Mouse (Mus musculus) liver, embryonic 14.5 days (tissue): ENCODE measurements around the gene Lrrc74b. TPM values are rescaled to one million over a fixed set of nuclear protein-coding genes. Genes with fewer than 3 reads are reported as not detected.

ENCODE experiments used
- ATAC-seq: fragments of 200-750 bp; cut with Nextera tagmentation; 2 replicates; pipeline ENCODE4 v1.8.0; 2017; ENCODE audit warnings: moderate number of reproducible peaks, mild to moderate bottlenecking, moderate library complexity; ENCODE audit not compliant: insufficient read depth
- DNase-seq, 3 experiments: peaks; one replicate each; pipeline ENCODE4 v3.0.0-alpha.2; 2012 to 2013; ENCODE audit warnings: low read depth in 3 of 3, low spot score in 3 of 3
- H3K27ac ChIP-seq: fragments of 300-500 bp; sonication (generic); 2 replicates; pipeline ENCODE4 v1.5.1; 2014; ENCODE audit warnings: moderate library complexity, mild to moderate bottlenecking, control low read depth, inconsistent platforms
- H3K27me3 ChIP-seq: fragments of 300-500 bp; sonication (generic); 2 replicates; pipeline ENCODE4 v1.6.1; 2014; ENCODE audit warnings: mild to moderate bottlenecking, low read length, moderate library complexity; ENCODE audit not compliant: control insufficient read depth, insufficient read depth
- H3K36me3 ChIP-seq: fragments of 300-500 bp; sonication (generic); replicated peaks from 2 replicates; pipeline ENCODE4 v1.6.1; 2014; ENCODE audit warnings: low read depth; ENCODE audit not compliant: control insufficient read depth, insufficient read depth
- H3K4me1 ChIP-seq, 2 experiments: fragments of 200-500 bp in 1 of 2; fragments of 300-500 bp in 1 of 2; sonication (generic) in 1 of 2; replicated peaks; 2 replicates each; pipeline ENCODE4 v1.6.1; 2012 to 2014; ENCODE audit warnings: antibody characterized with exemption in 1 of 2, inconsistent platforms in 1 of 2, low read length in 1 of 2; ENCODE audit not compliant: control insufficient read depth in 2 of 2, insufficient read depth in 2 of 2
- H3K4me2 ChIP-seq: fragments of 300-500 bp; sonication (generic); 2 replicates; pipeline ENCODE4 v1.6.1; 2014; ENCODE audit warnings: low read depth, mild to moderate bottlenecking, control low read depth, moderate library complexity
- H3K4me3 ChIP-seq, 2 experiments: fragments of 200-500 bp in 1 of 2; fragments of 300-500 bp in 1 of 2; sonication (generic) in 1 of 2; 2 replicates each; pipeline ENCODE4 v1.5.1; 2012 to 2014; ENCODE audit warnings: low read depth in 2 of 2, low read length in 2 of 2, mild to moderate bottlenecking in 2 of 2, control low read depth in 1 of 2, inconsistent platforms in 1 of 2, moderate library complexity in 1 of 2; ENCODE audit not compliant: insufficient read depth in 1 of 2
- H3K9ac ChIP-seq: fragments of 300-500 bp; sonication (generic); replicated peaks from 2 replicates; pipeline ENCODE4 v1.6.1; 2014; ENCODE audit warnings: mild to moderate bottlenecking, control low read depth, moderate library complexity
- H3K9me3 ChIP-seq: fragments of 300-500 bp; sonication (generic); 2 replicates; pipeline ENCODE4 v1.6.1; 2016; ENCODE audit warnings: low read length, mixed read lengths; ENCODE audit not compliant: control insufficient read depth
- CTCF ChIP-seq: IDR thresholded peaks from 2 replicates; pipeline ENCODE4 v1.5.1; 2016; ENCODE audit warnings: antibody characterized with exemption, low read depth, control low read depth
- EP300 ChIP-seq: IDR thresholded peaks from 2 replicates; pipeline ENCODE4 v1.6.1; 2016; ENCODE audit warnings: antibody characterized with exemption, low read depth
- WGBS: fragments of 180-500 bp; shearing (Covaris S2); extraction: QIAGEN DNeasy Blood & Tissue Kit; methylation state at CpG from one replicate; pipeline ENCODE4 v1.1.7; 2014; ENCODE audit not compliant: insufficient replicate concordance; 5-methylcytosine and 5-hydroxymethylcytosine counted together
- polyA plus RNA-seq, 2 experiments: library from polyadenylated mRNA; depleted of rRNA in 1 of 2; stranded (reverse) in 1 of 2; unstranded in 1 of 2; fragments of >200 nt; fragmentation: Nextera tagmentation in 1 of 2; extraction: Ambion mirVana in 1 of 2; gene quantifications; 2 replicates each; pipeline versions ENCODE4 v1.2.1 to v1.2.3; 2012 to 2014

Gene Lrrc74b
- polyA plus RNA-seq, 2 experiments = 0.02 TPM; not detected in 1

- Histone ChIP-seq H3K9ac (no peak overlapping the region), H3K4me3 (no peak overlapping the region), H3K4me2 (no peak overlapping the region), H3K36me3 (no peaks in the 10 kb centered on the region), H3K9me3 (no peaks in the 10 kb centered on the region; the same call in 1 of the 2 replicates), H3K27me3 (no peaks in the 10 kb centered on the region), H3K27ac (no peak overlapping the region), H3K4me1 (no peaks in the 10 kb centered on the region)
- 79% methylated on average over 7 of the region's 7 CpGs for WGBS
- DNase-seq (no peak), ATAC-seq (no peak)
- TF ChIP-seq CTCF (no peak), EP300 (no peak)
These were observed 23.5 kb upstream of the Lrrc74b start for GRCm38 (mm10) chr16:17584555-17584954.

DNA sequence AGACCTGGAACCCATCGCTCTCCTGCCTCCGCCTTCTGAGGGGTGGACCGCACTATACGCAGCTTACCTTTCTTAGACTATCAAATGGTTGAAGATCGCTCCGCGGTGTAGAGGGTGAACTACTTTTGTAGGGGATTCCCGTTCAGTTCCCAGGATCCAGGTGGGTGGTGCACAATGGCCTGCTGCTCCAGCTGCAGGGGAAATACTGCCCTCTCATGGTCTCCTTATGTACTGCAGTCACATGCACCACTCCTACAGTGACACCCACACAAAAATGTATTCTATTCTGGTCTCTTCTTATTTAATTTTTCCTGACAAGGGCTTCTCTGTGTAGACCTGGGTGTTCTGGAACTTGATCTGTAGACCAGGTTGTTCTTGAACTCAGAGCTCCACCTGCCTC lies 22.0 kb upstream of the Lrrc74b start, which contains the start of gene Slc7a4:
Gene Slc7a4 (minus strand): TSS at position 151 of the 400 bp plus-strand sequence.
- Histone ChIP-seq H3K36me3 (no peaks in the 10 kb centered on the region), H3K4me3 (no peak within 1 kb of the TSS), H3K27ac (no peak within 1 kb of the TSS), H3K4me1 (no peaks in the 10 kb centered on the region), H3K27me3 (no peaks in the 10 kb centered on the region), H3K9me3 (no peaks in the 10 kb centered on the region; the same call in 1 of the 2 replicates), H3K4me2 (no peak within 1 kb of the TSS), H3K9ac (no peak within 1 kb of the TSS)
- peak in 1 of 3 experiments; percentile 17 for DNase-seq
- WGBS = 25% methylated on average over 8 of the region's 8 CpGs
- TF ChIP-seq CTCF (peak; percentile 84), EP300 (no peak)
- ATAC-seq = no peak

GRCm38 (mm10) chr16:17576825-17577215 lies 15.8 kb upstream of the Lrrc74b start:
- H3K36me3 ChIP-seq = no peaks in the 10 kb centered on the region
- H3K27ac ChIP-seq = no peak overlapping the region
- DNase-seq = no peak
- peak overlapping the region; percentile 68 for H3K4me2 ChIP-seq
- H3K27me3 ChIP-seq = peaks cover 8% of the 10 kb centered on the region
- H3K9me3 ChIP-seq = no peaks in the 10 kb centered on the region
- no peak overlapping the region for H3K9ac ChIP-seq
- no peak for TF ChIP-seq EP300
- no peak for TF ChIP-seq CTCF
- no peak for ATAC-seq
- H3K4me1 ChIP-seq = no peaks in the 10 kb centered on the region
- no peak overlapping the region; a peak in 1 of 4 replicates for H3K4me3 ChIP-seq
- WGBS = 26% methylated on average over 8 of the region's 8 CpGs

DNA sequence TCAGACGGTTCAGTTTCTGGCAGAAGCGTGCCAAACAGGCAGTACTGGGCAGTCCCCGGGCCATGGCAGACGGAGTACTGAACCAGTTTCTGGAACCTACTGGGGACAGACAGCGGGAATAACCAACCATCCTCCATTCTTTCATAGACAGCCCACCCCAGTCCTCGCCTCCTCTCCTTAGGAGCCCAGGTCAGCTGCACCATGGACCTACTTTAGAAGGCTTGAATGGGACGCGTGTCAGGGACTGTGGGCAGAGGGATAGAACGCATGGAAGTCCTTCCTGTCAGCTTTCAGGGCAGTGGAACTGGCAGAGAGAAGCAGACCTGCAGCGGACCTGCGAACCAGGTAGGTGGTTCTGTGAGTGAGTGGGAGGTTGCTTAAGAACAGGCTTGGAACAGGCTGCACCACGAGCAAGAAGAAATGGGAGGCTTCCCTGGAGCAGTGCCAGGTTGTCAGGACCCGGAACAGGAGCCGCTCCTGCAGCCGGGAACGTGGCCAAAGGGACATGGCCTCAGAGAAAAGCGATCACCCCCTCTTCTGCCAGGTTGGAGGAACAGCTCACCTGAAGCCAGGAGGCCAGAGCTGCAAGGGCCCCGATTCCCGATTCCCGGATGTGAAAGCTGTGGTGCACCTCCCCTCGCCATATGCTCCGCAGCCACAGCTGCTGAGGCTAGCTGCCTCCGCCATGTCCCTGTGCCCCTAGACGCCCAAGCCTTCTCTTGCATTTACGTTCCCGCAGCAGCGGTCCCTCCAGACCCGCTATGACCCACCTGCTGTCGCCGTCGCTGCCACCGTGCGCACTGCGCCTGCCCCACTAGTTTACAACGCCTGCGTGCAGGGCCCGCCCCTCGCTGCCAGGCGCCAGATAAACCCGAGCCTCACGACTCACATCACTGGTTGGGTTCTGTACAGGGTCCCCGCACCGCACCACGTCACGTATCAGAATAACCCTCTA lies 15.1 kb upstream of the Lrrc74b start:
- H3K9ac ChIP-seq = peak overlapping the region; percentile 20; the same call in 1 of the 2 replicates
- no peak overlapping the region for H3K27ac ChIP-seq
- no peak for TF ChIP-seq CTCF
- TF ChIP-seq EP300 = no peak
- peak; percentile 52 for ATAC-seq
- H3K36me3 ChIP-seq = no peaks in the 10 kb centered on the region
- WGBS = 13% methylated on average over 44 of the region's 45 CpGs
- H3K4me1 ChIP-seq = no peaks in the 10 kb centered on the region
- H3K4me3 ChIP-seq = peak overlapping the region; percentile 47 to 52
- H3K9me3 ChIP-seq = no peaks in the 10 kb centered on the region
- peaks cover 8% of the 10 kb centered on the region for H3K27me3 ChIP-seq
- no peak for DNase-seq
- H3K4me2 ChIP-seq = peak overlapping the region; percentile 68

DNA sequence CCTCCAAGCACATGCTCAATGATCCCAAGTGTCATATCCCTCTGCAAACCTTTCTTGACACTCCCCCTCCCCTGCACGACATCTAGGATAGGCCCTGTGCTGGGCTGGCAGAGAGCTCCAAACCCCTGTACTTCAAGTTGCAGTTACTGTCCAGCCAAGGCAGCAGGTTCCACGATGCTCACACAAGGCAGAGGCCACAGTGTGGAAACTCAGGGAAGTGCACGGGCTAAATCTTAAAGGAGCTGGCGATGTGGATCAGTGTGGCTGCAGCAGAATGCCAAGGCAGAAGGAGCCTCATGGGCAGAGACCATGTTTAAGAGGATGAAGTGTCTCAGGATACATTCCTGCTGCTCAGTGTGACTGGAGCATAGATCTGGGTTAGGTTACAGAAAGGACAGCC lies 5.1 kb upstream of the Lrrc74b start:
- Histone ChIP-seq H3K4me3 (no peak overlapping the region), H3K9ac (no peak overlapping the region), H3K9me3 (no peaks in the 10 kb centered on the region), H3K27ac (no peak overlapping the region), H3K4me1 (peaks cover 3 to 4% of the 10 kb centered on the region in 2 experiments; a peak in 3 of 4 replicates), H3K36me3 (no peaks in the 10 kb centered on the region), H3K4me2 (no peak overlapping the region), H3K27me3 (peaks cover 2% of the 10 kb centered on the region; the same call in 1 of the 2 replicates)
- DNase-seq (no peak), ATAC-seq (no peak)
- 29% methylated on average over 4 of the region's 4 CpGs for WGBS
- no peak for TF ChIP-seq EP300
- peak; percentile 28; the same call in 1 of the 2 replicates for TF ChIP-seq CTCF
